Mouse (Mus musculus) spleen, adult 12 weeks (tissue): ENCODE measurements around the gene Tbc1d17.
"Not testable (repeated sequence)": the region's sequence is repeated elsewhere in the genome, so short reads cannot be mapped to it uniquely, and the experiment has no call there.

ENCODE experiments used
- DNase-seq: peaks from one replicate; pipeline ENCODE4 v3.0.0; 2022; ENCODE audit warnings: low spot score

The Tbc1d17 gene

GRCm38 (mm10) chr7:44848561-44849415 lies at the start of gene Tbc1d17, which contains the start of gene Akt1s1:
TSS of gene Tbc1d17 (minus strand) at chr7:44849079.
TSS of gene Akt1s1 (plus strand) at chr7:44848991.
- DNase-seq, result peak; percentile 95

- DNase-seq, result no peak
Observed at GRCm38 (mm10) chr7:44898607-44899006, 49.7 kb upstream of the Tbc1d17 start.

GRCm38 (mm10) chr7:44896499-44896898 lies 47.6 kb upstream of the Tbc1d17 start:
- DNase-seq, result no peak

GRCm38 (mm10) chr7:44895593-44896434 lies 46.9 kb upstream of the Tbc1d17 start, which contains the start of gene Fuz:
TSS of gene Fuz (plus strand) at chr7:44896079.
- peak; percentile 72 for DNase-seq

GRCm38 (mm10) chr7:44895206-44895592 lies 46.3 kb upstream of the Tbc1d17 start:
- DNase-seq, result no peak

- DNase-seq, result no peak
Observed at GRCm38 (mm10) chr7:44894175-44894574, 45.3 kb upstream of the Tbc1d17 start.

GRCm38 (mm10) chr7:44893197-44893596 lies 44.3 kb upstream of the Tbc1d17 start:
- DNase-seq, result no peak

GRCm38 (mm10) chr7:44892276-44892921 lies 43.5 kb upstream of the Tbc1d17 start, which contains the start of gene Med25:
TSS of gene Med25 (minus strand) at chr7:44892712.
- DNase-seq, result peak; percentile 81

GRCm38 (mm10) chr7:44891611-44892010 lies 42.7 kb upstream of the Tbc1d17 start:
- no peak for DNase-seq

GRCm38 (mm10) chr7:44890737-44891136 lies 41.9 kb upstream of the Tbc1d17 start:
- DNase-seq, result no peak

GRCm38 (mm10) chr7:44890180-44890579 lies 41.3 kb upstream of the Tbc1d17 start:
- no peak for DNase-seq

- DNase-seq, result no peak
Observed at GRCm38 (mm10) chr7:44888256-44889105, 39.6 kb upstream of the Tbc1d17 start.

GRCm38 (mm10) chr7:44886964-44887363 lies 38.1 kb upstream of the Tbc1d17 start:
- DNase-seq, result no peak

GRCm38 (mm10) chr7:44884637-44885036 lies 35.8 kb upstream of the Tbc1d17 start:
- no peak for DNase-seq

GRCm38 (mm10) chr7:44883036-44883435 lies 34.2 kb upstream of the Tbc1d17 start:
- no peak for DNase-seq

- DNase-seq, result no peak
Observed at GRCm38 (mm10) chr7:44877833-44878232, 29.0 kb upstream of the Tbc1d17 start.

- DNase-seq, result not testable (repeated sequence)
Observed at GRCm38 (mm10) chr7:44871774-44872173, 22.9 kb upstream of the Tbc1d17 start.

GRCm38 (mm10) chr7:44871181-44871580 lies 22.3 kb upstream of the Tbc1d17 start:
- no peak for DNase-seq

- no peak for DNase-seq
Observed at GRCm38 (mm10) chr7:44870614-44871013, 21.7 kb upstream of the Tbc1d17 start.

- peak; percentile 51 for DNase-seq
Observed at GRCm38 (mm10) chr7:44869697-44870528, 21.0 kb upstream of the Tbc1d17 start, which contains the start of gene Ptov1. TSS of gene Ptov1 (minus strand) at chr7:44869788.
